Mouse (Mus musculus) lung, postnatal 10 days (tissue): ENCODE data around the gene Vps35l.

Source experiments
- DNase-seq: peaks from one replicate; pipeline ENCODE4 v3.0.0; 2021

Gene Vps35l

GRCm38 (mm10) chr7:118738730-118739129 lies 1.3 kb upstream of the Vps35l start:
- no peak for DNase-seq

- peak; percentile 99 for DNase-seq
Measured at GRCm38 (mm10) chr7:118740532-118741338, 709 bp downstream of the Vps35l start.

- DNase-seq: no peak
Measured at GRCm38 (mm10) chr7:118742278-118742677, 2.3 kb downstream of the Vps35l start.

GRCm38 (mm10) chr7:118744766-118745165 lies 4.7 kb downstream of the Vps35l start:
- DNase-seq: no peak

- DNase-seq: no peak
Measured at GRCm38 (mm10) chr7:118747891-118748672, 8.1 kb downstream of the Vps35l start.

- DNase-seq: no peak
Measured at GRCm38 (mm10) chr7:118749706-118750105, 9.7 kb downstream of the Vps35l start.

GRCm38 (mm10) chr7:118751625-118752024 lies 11.6 kb downstream of the Vps35l start:
- DNase-seq: no peak

- DNase-seq: no peak
Measured at GRCm38 (mm10) chr7:118755756-118756155, 15.7 kb downstream of the Vps35l start.

GRCm38 (mm10) chr7:118756490-118757265 lies 16.7 kb downstream of the Vps35l start:
- no peak for DNase-seq

- no peak for DNase-seq
Measured at GRCm38 (mm10) chr7:118758369-118758768, 18.3 kb downstream of the Vps35l start.

- no peak for DNase-seq
Measured at GRCm38 (mm10) chr7:118759372-118759771, 19.3 kb downstream of the Vps35l start.

- DNase-seq: no peak
Measured at GRCm38 (mm10) chr7:118763939-118764338, 23.9 kb downstream of the Vps35l start.

GRCm38 (mm10) chr7:118764725-118765124 lies 24.7 kb downstream of the Vps35l start:
- no peak for DNase-seq

- no peak for DNase-seq
Measured at GRCm38 (mm10) chr7:118765604-118766003, 25.6 kb downstream of the Vps35l start.

- peak; percentile 62 for DNase-seq
Measured at GRCm38 (mm10) chr7:118766119-118766833, 26.2 kb downstream of the Vps35l start.

- DNase-seq: no peak
Measured at GRCm38 (mm10) chr7:118766834-118767224, 26.8 kb downstream of the Vps35l start.

GRCm38 (mm10) chr7:118769208-118769607 lies 29.2 kb downstream of the Vps35l start:
- DNase-seq: no peak

- no peak for DNase-seq
Measured at GRCm38 (mm10) chr7:118769655-118770054, 29.6 kb downstream of the Vps35l start.

GRCm38 (mm10) chr7:118773027-118773426 lies 33.0 kb downstream of the Vps35l start:
- no peak for DNase-seq

GRCm38 (mm10) chr7:118775991-118776390 lies 36.0 kb downstream of the Vps35l start:
- DNase-seq: no peak

GRCm38 (mm10) chr7:118776491-118776890 lies 36.5 kb downstream of the Vps35l start:
- no peak for DNase-seq

GRCm38 (mm10) chr7:118777598-118778394 lies 37.8 kb downstream of the Vps35l start:
- DNase-seq: peak; percentile 71
